Mouse (Mus musculus): ENCODE data around the gene Fgfr2. TPM values are rescaled to one million over a fixed set of nuclear protein-coding genes. Genes with fewer than 3 reads are reported as not detected.

The Fgfr2 gene
- total RNA-seq, 1 experiment = 37.5 TPM

GRCm38 (mm10) chr7:130379886-130380285 is 2743.3 kb downstream of the Fgfr2 start:
- Histone ChIP-seq H3K36me3 (ENCODE audit: control insufficient read depth, insufficient read depth, low read length, poor library complexity, severe bottlenecking) (no peaks in the 10 kb centered on the region), H3K4me1 (ENCODE audit: control insufficient read depth in 2 of 2, insufficient read depth in 2 of 2, low read length in 2 of 2, poor library complexity in 1 of 2) (no peaks in the 10 kb centered on the region), H3K9me3 (ENCODE audit: control insufficient read depth, insufficient read depth, low read depth, low read length) (no peaks in the 10 kb centered on the region), H3K27ac (ENCODE audit: insufficient read depth, low read depth, low read length, poor library complexity, severe bottlenecking) (no peak overlapping the region), H3K9ac (ENCODE audit: insufficient read depth, low read depth, low read length, poor library complexity, severe bottlenecking) (no peak overlapping the region), H3K4me3 (ENCODE audit: insufficient read depth in 1 of 2, low read depth in 1 of 2, low read length in 2 of 2, poor library complexity in 1 of 2, severe bottlenecking in 1 of 2) (no peak overlapping the region)
- no peak for DNase-seq (ENCODE audit: low read depth, low spot score)
- in situ Hi-C loops (cut with MboI; ENCODE audit: low sequenced_read_pairs in 2 of 2, unreplicated experiment in 2 of 2) = loop anchor here (25.0 kb wide), 1 partner anchor 718 kb away; no protein-coding TSS in a partner anchor
- TF ChIP-seq MAFK (IDR thresholded peaks at IDR 0.05; ENCODE audit: insufficient read depth, low read depth, low read length) = no peak
- TF ChIP-seq ZC3H11A (IDR thresholded peaks at IDR 0.05; ENCODE audit: borderline replicate concordance, low read depth, low read length) = no peak
- TF ChIP-seq CHD2 (IDR thresholded peaks at IDR 0.05; ENCODE audit: low read depth, low read length) = no peak
- no peak for TF ChIP-seq ZNF384 (IDR thresholded peaks at IDR 0.05; ENCODE audit: low read depth, low read length)
- TF ChIP-seq HCFC1 (IDR thresholded peaks at IDR 0.05; ENCODE audit: borderline replicate concordance, insufficient read depth, low read length) = no peak

GRCm38 (mm10) chr7:130378308-130378707 is 2744.8 kb downstream of the Fgfr2 start:
- no peak for DNase-seq (ENCODE audit: low read depth, low spot score)
- no peak overlapping the region for H3K27ac ChIP-seq (ENCODE audit: insufficient read depth, low read depth, low read length, poor library complexity, severe bottlenecking)
- in situ Hi-C loops (cut with MboI; ENCODE audit: low sequenced_read_pairs in 2 of 2, unreplicated experiment in 2 of 2) = loop anchor here (25.0 kb wide), 1 partner anchor 716 kb away; no protein-coding TSS in a partner anchor
- no peaks in the 10 kb centered on the region for H3K9me3 ChIP-seq (ENCODE audit: control insufficient read depth, insufficient read depth, low read depth, low read length)
- TF ChIP-seq MAFK (IDR thresholded peaks at IDR 0.05; ENCODE audit: insufficient read depth, low read depth, low read length) = no peak
- TF ChIP-seq ZNF384 (IDR thresholded peaks at IDR 0.05; ENCODE audit: low read depth, low read length) = no peak
- no peak for TF ChIP-seq CHD2 (IDR thresholded peaks at IDR 0.05; ENCODE audit: low read depth, low read length)
- no peak for TF ChIP-seq HCFC1 (IDR thresholded peaks at IDR 0.05; ENCODE audit: borderline replicate concordance, insufficient read depth, low read length)
- TF ChIP-seq ZC3H11A (IDR thresholded peaks at IDR 0.05; ENCODE audit: borderline replicate concordance, low read depth, low read length) = no peak
- H3K4me3 ChIP-seq (ENCODE audit: insufficient read depth in 1 of 2, low read depth in 1 of 2, low read length in 2 of 2, poor library complexity in 1 of 2, severe bottlenecking in 1 of 2) = no peak overlapping the region
- H3K4me1 ChIP-seq (ENCODE audit: control insufficient read depth in 2 of 2, insufficient read depth in 2 of 2, low read length in 2 of 2, poor library complexity in 1 of 2) = no peaks in the 10 kb centered on the region
- no peak overlapping the region for H3K9ac ChIP-seq (ENCODE audit: insufficient read depth, low read depth, low read length, poor library complexity, severe bottlenecking)
- H3K36me3 ChIP-seq (ENCODE audit: control insufficient read depth, insufficient read depth, low read length, poor library complexity, severe bottlenecking) = no peaks in the 10 kb centered on the region

- H3K4me3 ChIP-seq (ENCODE audit: insufficient read depth in 1 of 2, low read depth in 1 of 2, low read length in 2 of 2, poor library complexity in 1 of 2, severe bottlenecking in 1 of 2) = no peak overlapping the region
- DNase-seq (ENCODE audit: low read depth, low spot score) = no peak
- in situ Hi-C loops (cut with MboI; ENCODE audit: low sequenced_read_pairs in 2 of 2, unreplicated experiment in 2 of 2) = no loop called here
- TF ChIP-seq HCFC1 (IDR thresholded peaks at IDR 0.05; ENCODE audit: borderline replicate concordance, insufficient read depth, low read length) (no peak), CHD2 (IDR thresholded peaks at IDR 0.05; ENCODE audit: low read depth, low read length) (no peak), ZC3H11A (IDR thresholded peaks at IDR 0.05; ENCODE audit: borderline replicate concordance, low read depth, low read length) (no peak), ZNF384 (IDR thresholded peaks at IDR 0.05; ENCODE audit: low read depth, low read length) (no peak), MAFK (IDR thresholded peaks at IDR 0.05; ENCODE audit: insufficient read depth, low read depth, low read length) (no peak)
- no peaks in the 10 kb centered on the region for H3K9me3 ChIP-seq (ENCODE audit: control insufficient read depth, insufficient read depth, low read depth, low read length)
- no peak overlapping the region for H3K27ac ChIP-seq (ENCODE audit: insufficient read depth, low read depth, low read length, poor library complexity, severe bottlenecking)
- no peaks in the 10 kb centered on the region for H3K4me1 ChIP-seq (ENCODE audit: control insufficient read depth in 2 of 2, insufficient read depth in 2 of 2, low read length in 2 of 2, poor library complexity in 1 of 2)
- no peak overlapping the region for H3K9ac ChIP-seq (ENCODE audit: insufficient read depth, low read depth, low read length, poor library complexity, severe bottlenecking)
- H3K36me3 ChIP-seq (ENCODE audit: control insufficient read depth, insufficient read depth, low read length, poor library complexity, severe bottlenecking) = no peaks in the 10 kb centered on the region
Observed at GRCm38 (mm10) chr7:130374311-130374710, 2748.8 kb downstream of the Fgfr2 start.

- no peak overlapping the region for H3K27ac ChIP-seq (ENCODE audit: insufficient read depth, low read depth, low read length, poor library complexity, severe bottlenecking)
- H3K4me3 ChIP-seq (ENCODE audit: insufficient read depth in 1 of 2, low read depth in 1 of 2, low read length in 2 of 2, poor library complexity in 1 of 2, severe bottlenecking in 1 of 2) = no peak overlapping the region
- H3K4me1 ChIP-seq (ENCODE audit: control insufficient read depth in 2 of 2, insufficient read depth in 2 of 2, low read length in 2 of 2, poor library complexity in 1 of 2) = no peaks in the 10 kb centered on the region
- no peaks in the 10 kb centered on the region for H3K9me3 ChIP-seq (ENCODE audit: control insufficient read depth, insufficient read depth, low read depth, low read length)
- no peak overlapping the region for H3K9ac ChIP-seq (ENCODE audit: insufficient read depth, low read depth, low read length, poor library complexity, severe bottlenecking)
- in situ Hi-C loops (cut with MboI; ENCODE audit: low sequenced_read_pairs in 2 of 2, unreplicated experiment in 2 of 2) = no loop called here
- no peak for DNase-seq (ENCODE audit: low read depth, low spot score)
- TF ChIP-seq ZNF384 (IDR thresholded peaks at IDR 0.05; ENCODE audit: low read depth, low read length) = no peak
- no peak for TF ChIP-seq HCFC1 (IDR thresholded peaks at IDR 0.05; ENCODE audit: borderline replicate concordance, insufficient read depth, low read length)
- no peak for TF ChIP-seq CHD2 (IDR thresholded peaks at IDR 0.05; ENCODE audit: low read depth, low read length)
- no peak for TF ChIP-seq MAFK (IDR thresholded peaks at IDR 0.05; ENCODE audit: insufficient read depth, low read depth, low read length)
- TF ChIP-seq ZC3H11A (IDR thresholded peaks at IDR 0.05; ENCODE audit: borderline replicate concordance, low read depth, low read length) = no peak
- no peaks in the 10 kb centered on the region for H3K36me3 ChIP-seq (ENCODE audit: control insufficient read depth, insufficient read depth, low read length, poor library complexity, severe bottlenecking)
Observed at GRCm38 (mm10) chr7:130368827-130369641, 2754.1 kb downstream of the Fgfr2 start.
